Mouse (Mus musculus) small intestine, adult 2 months (tissue): Measurements from ENCODE around the gene Eif3g. TPM values are rescaled to one million over a fixed set of nuclear protein-coding genes. Genes with fewer than 3 reads are reported as not detected.

Experiments used
- H3K27ac ChIP-seq: fragments of 200-500 bp; 2 replicates; pipeline ENCODE4 v1.5.1; 2012; ENCODE audit warnings: low read depth, low read length, control low read depth, inconsistent platforms; ENCODE audit not compliant: insufficient read depth
- H3K27me3 ChIP-seq: fragments of 200-500 bp; 2 replicates; pipeline ENCODE4 v1.6.1; 2012; ENCODE audit warnings: mild to moderate bottlenecking, moderate library complexity, low read length, inconsistent platforms; ENCODE audit not compliant: control insufficient read depth, insufficient read depth
- H3K36me3 ChIP-seq: fragments of 200-500 bp; 2 replicates; pipeline ENCODE4 v1.6.1; 2012; ENCODE audit warnings: mild to moderate bottlenecking, low read length, control low read depth, inconsistent platforms; ENCODE audit not compliant: control insufficient read depth, insufficient read depth
- H3K4me1 ChIP-seq: fragments of 200-500 bp; 2 replicates; pipeline ENCODE4 v1.6.1; 2012; ENCODE audit warnings: low read length, inconsistent platforms, mixed read lengths; ENCODE audit not compliant: control insufficient read depth, insufficient read depth, insufficient read length
- H3K4me3 ChIP-seq: fragments of 200-500 bp; 2 replicates; pipeline ENCODE4 v1.5.1; 2012; ENCODE audit warnings: low read depth, mild to moderate bottlenecking, control low read depth, inconsistent platforms, low read length, moderate library complexity
- CTCF ChIP-seq: fragments of 200-500 bp; IDR thresholded peaks from 2 replicates; pipeline ENCODE4 v1.5.1; 2012; ENCODE audit warnings: low read depth, mild to moderate bottlenecking, control low read depth, inconsistent platforms, low read length, moderate library complexity, mixed read lengths; ENCODE audit not compliant: insufficient replicate concordance, insufficient read length; ENCODE audit errors: extremely low read depth
- POLR2A ChIP-seq: fragments of 200-500 bp; IDR thresholded peaks from 2 replicates; pipeline ENCODE4 v1.6.1; 2012; ENCODE audit warnings: low read depth, mild to moderate bottlenecking, control low read depth, inconsistent platforms, low read length, moderate library complexity
- WGBS: fragments of 180-500 bp; shearing (Covaris S2); methylation state at CpG from one replicate; pipeline ENCODE4 v1.1.7; 2018; 5-methylcytosine and 5-hydroxymethylcytosine counted together
- polyA plus RNA-seq: library from polyadenylated mRNA; depleted of rRNA; stranded (reverse); fragments of >200 nt; gene quantifications from 2 replicates; pipeline ENCODE4 v1.2.3, GENCODE M21; 2012

The Eif3g gene
- polyA plus RNA-seq, 1 experiment = 94.5 TPM

- peak overlapping the region; percentile 12; the same call in 1 of the 2 replicates for H3K27ac ChIP-seq
- TF ChIP-seq POLR2A (no peak), CTCF (no peak)
- peaks cover 1% of the 10 kb centered on the region; the same call in 1 of the 2 replicates for H3K36me3 ChIP-seq
- 32% methylated on average over 14 of the region's 14 CpGs for WGBS
- no peaks in the 10 kb centered on the region for H3K27me3 ChIP-seq
- no peaks in the 10 kb centered on the region; the same call in 1 of the 2 replicates for H3K4me1 ChIP-seq
- H3K4me3 ChIP-seq = peak overlapping the region; percentile 67
Observed at GRCm38 (mm10) chr9:20877118-20878040, 21.0 kb downstream of the Eif3g start.

- no peak overlapping the region for H3K4me3 ChIP-seq
- H3K36me3 ChIP-seq = peaks cover 1% of the 10 kb centered on the region; the same call in 1 of the 2 replicates
- H3K27ac ChIP-seq = no peak overlapping the region
- no peak for TF ChIP-seq CTCF
- 70% methylated on average over 9 of the region's 9 CpGs for WGBS
- no peaks in the 10 kb centered on the region for H3K27me3 ChIP-seq
- no peaks in the 10 kb centered on the region; the same call in 1 of the 2 replicates for H3K4me1 ChIP-seq
Observed at GRCm38 (mm10) chr9:20876318-20877117, 21.9 kb downstream of the Eif3g start.

GRCm38 (mm10) chr9:20875021-20875790 lies 23.2 kb downstream of the Eif3g start:
- H3K27ac ChIP-seq = no peak overlapping the region
- TF ChIP-seq CTCF (no peak), POLR2A (no peak)
- WGBS = 77% methylated on average over 23 of the region's 23 CpGs
- no peaks in the 10 kb centered on the region; the same call in 1 of the 2 replicates for H3K4me1 ChIP-seq
- H3K4me3 ChIP-seq = no peak overlapping the region
- H3K36me3 ChIP-seq = peaks cover 4% of the 10 kb centered on the region; the same call in 1 of the 2 replicates
- H3K27me3 ChIP-seq = no peaks in the 10 kb centered on the region

GRCm38 (mm10) chr9:20873521-20873920 lies 24.9 kb downstream of the Eif3g start:
- H3K27me3 ChIP-seq = 0 out of 2 replicates have a peak, but pooled peaks cover 4% of the 10 kb centered on the region
- 91% methylated on average over 12 of the region's 12 CpGs for WGBS
- H3K4me3 ChIP-seq = no peak overlapping the region
- no peak overlapping the region for H3K27ac ChIP-seq
- TF ChIP-seq CTCF (no peak), POLR2A (no peak)
- peaks cover 6% of the 10 kb centered on the region for H3K4me1 ChIP-seq
- H3K36me3 ChIP-seq = peaks cover 5% of the 10 kb centered on the region; the same call in 1 of the 2 replicates

- WGBS = 92% methylated on average over 10 of the region's 10 CpGs
- Histone ChIP-seq H3K4me1 (peaks cover 9% of the 10 kb centered on the region), H3K27ac (no peak overlapping the region), H3K4me3 (no peak overlapping the region), H3K27me3 (0 out of 2 replicates have a peak, but pooled peaks cover 4% of the 10 kb centered on the region), H3K36me3 (peaks cover 5% of the 10 kb centered on the region; the same call in 1 of the 2 replicates)
- TF ChIP-seq POLR2A = no peak
- TF ChIP-seq CTCF = no peak
Observed at GRCm38 (mm10) chr9:20872991-20873390, 25.4 kb downstream of the Eif3g start.
